Mouse (Mus musculus): ENCODE measurements around the gene Tcl1b2. TPM values are rescaled to one million over a fixed set of nuclear protein-coding genes. Genes with fewer than 3 reads are reported as not detected.
"Not testable (repeated sequence)": the region's sequence is repeated elsewhere in the genome, so short reads cannot be mapped to it uniquely, and the experiment has no call there.

The Tcl1b2 gene
- polyA plus RNA-seq, 1 experiment from 2014 or later: not detected

DNA sequence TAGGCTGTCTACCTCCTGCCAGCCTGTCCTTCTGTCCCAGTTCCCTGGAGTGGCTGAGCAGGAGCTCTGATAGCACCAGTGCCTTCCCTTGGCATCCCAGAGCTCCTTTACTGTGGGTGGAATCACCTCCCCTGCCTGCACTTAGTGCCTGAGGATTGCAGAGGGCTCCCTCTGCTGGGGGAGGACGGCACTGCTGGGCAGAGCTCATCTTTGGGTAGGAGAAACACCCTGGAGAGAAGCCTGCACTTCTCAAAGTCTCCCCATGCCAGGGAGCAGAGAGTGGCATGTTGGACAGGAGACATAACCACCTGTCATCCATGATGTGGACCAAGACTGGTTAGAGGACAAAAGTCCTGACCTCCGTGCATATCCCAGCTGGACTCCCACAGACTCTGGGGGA lies 43.2 kb downstream of the Tcl1b2 start:
- H3K9ac ChIP-seq (ENCODE audit: low read depth, low read length); H3K27me3 ChIP-seq (ENCODE audit: control insufficient read depth, insufficient read depth, low read depth, low read length); H3K4me3 ChIP-seq (ENCODE audit: low read depth, low read length); H3K27ac ChIP-seq (ENCODE audit: low read length); H3K9me3 ChIP-seq (replicated peaks; ENCODE audit: control insufficient read depth, low read length, poor library complexity, severe bottlenecking); H3K4me1 ChIP-seq (ENCODE audit: control insufficient read depth, insufficient read depth, low read length); ATAC-seq; H3K4me2 ChIP-seq (ENCODE audit: low read length); H3K36me3 ChIP-seq (ENCODE audit: control insufficient read depth, insufficient read depth, low read length): not testable (repeated sequence)
- WGBS: 49% methylated on average over 2 of the region's 2 CpGs

DNA sequence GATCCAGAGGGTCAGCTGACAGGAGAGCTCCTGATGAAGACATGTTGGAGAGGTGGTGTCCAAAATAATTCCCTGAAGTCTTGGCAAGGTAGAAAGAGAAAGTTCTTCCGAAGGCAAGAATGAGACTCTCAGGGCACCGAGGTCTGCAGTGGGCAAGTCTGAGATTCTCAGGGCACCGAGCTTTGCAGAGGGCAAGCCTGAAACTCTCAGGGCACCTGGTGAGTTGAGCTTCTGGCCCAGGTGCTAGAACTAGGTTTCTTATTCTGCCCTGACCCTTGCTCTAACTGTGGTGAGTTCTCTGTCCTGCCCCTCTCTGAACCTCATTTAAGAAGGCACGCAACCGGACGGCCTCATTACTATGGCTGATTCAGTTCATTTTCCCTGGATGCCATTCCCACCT lies 44.9 kb downstream of the Tcl1b2 start, which contains the start of gene Tcl1b3:
Tcl1b3 (plus strand) TSS at position 301 of the 400 bp plus-strand sequence.
- not testable (repeated sequence) for H3K9ac ChIP-seq (ENCODE audit: low read depth, low read length); H3K27ac ChIP-seq (ENCODE audit: low read length); H3K36me3 ChIP-seq (ENCODE audit: control insufficient read depth, insufficient read depth, low read length); H3K9me3 ChIP-seq (replicated peaks; ENCODE audit: control insufficient read depth, low read length, poor library complexity, severe bottlenecking); H3K4me3 ChIP-seq (ENCODE audit: low read depth, low read length); H3K4me1 ChIP-seq (ENCODE audit: control insufficient read depth, insufficient read depth, low read length); H3K27me3 ChIP-seq (ENCODE audit: control insufficient read depth, insufficient read depth, low read depth, low read length); ATAC-seq; H3K4me2 ChIP-seq (ENCODE audit: low read length)
- 94% methylated on average over 6 of the region's 6 CpGs for WGBS

DNA sequence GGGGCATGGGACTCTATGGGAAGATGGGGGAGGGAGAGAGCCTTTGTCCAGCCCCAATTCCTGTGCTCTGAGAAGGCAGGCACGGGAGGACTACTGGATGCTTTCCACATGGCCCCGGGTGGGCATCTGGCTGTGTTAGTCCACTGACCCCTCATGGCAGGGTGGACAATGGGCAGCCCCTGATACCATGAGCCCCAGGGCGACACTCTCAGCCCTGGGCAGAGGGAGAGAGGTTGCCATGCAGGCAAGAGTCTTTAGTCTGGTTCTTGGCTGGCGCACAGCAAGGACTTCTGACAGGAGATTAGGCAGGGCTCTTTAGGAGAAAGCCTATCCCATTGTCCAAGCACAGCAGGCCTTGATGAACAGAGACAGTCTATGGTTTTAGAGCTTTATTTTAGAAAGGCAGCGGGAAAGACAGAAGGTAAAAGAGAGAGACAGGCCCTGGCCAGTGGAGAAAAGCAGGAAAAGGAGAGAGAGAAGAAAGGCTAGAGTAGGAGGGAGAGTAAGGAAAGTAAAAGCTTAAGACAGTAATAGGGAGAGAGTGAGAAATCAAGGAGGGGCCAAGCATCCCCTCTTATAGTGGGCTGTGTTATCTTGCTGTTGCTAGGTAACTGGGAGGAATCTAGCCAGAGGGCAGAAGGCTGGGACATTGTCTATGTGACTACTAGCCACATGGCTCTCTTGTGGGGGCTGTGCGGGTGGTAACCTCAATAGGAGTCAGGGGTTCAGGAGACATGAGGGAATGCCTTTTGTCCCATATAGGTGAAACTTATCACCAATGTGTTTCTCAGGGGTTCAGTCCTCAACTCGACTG lies 54.1 kb downstream of the Tcl1b2 start:
- not testable (repeated sequence) for H3K36me3 ChIP-seq (ENCODE audit: control insufficient read depth, insufficient read depth, low read length); H3K4me1 ChIP-seq (ENCODE audit: control insufficient read depth, insufficient read depth, low read length); H3K9me3 ChIP-seq (replicated peaks; ENCODE audit: control insufficient read depth, low read length, poor library complexity, severe bottlenecking); H3K4me3 ChIP-seq (ENCODE audit: low read depth, low read length); H3K27ac ChIP-seq (ENCODE audit: low read length); H3K27me3 ChIP-seq (ENCODE audit: control insufficient read depth, insufficient read depth, low read depth, low read length); H3K4me2 ChIP-seq (ENCODE audit: low read length); H3K9ac ChIP-seq (ENCODE audit: low read depth, low read length)
- 17% methylated on average over 7 of the region's 7 CpGs for WGBS
- ATAC-seq: 0 out of 2 replicates have a peak, but pooled peaks have one; percentile 36

DNA sequence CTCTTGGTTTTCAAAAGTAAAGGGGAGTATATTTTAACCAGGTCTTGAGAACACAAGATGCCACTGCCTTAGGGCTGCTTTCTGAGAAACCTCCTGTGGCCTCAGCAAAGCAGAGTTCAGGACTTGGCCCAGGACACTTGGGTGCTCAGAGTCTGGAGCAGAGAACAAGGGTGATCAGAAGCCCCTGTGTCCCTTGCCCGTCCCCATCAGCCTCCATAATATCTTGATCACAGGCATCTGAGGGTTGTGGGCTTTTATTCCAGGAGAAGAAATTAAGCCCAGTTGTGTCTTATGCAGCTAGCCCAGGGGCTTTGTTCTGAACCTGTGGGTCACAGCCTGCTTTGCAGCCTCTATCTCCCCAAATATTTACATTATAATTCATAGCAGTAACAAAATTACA lies 55.8 kb downstream of the Tcl1b2 start, which contains the start of gene Tcl1b4:
Tcl1b4 (plus strand) TSS at position 301 of the 400 bp plus-strand sequence.
- H3K4me2 ChIP-seq (ENCODE audit: low read length); H3K27me3 ChIP-seq (ENCODE audit: control insufficient read depth, insufficient read depth, low read depth, low read length); ATAC-seq; H3K9me3 ChIP-seq (replicated peaks; ENCODE audit: control insufficient read depth, low read length, poor library complexity, severe bottlenecking); H3K4me3 ChIP-seq (ENCODE audit: low read depth, low read length); H3K36me3 ChIP-seq (ENCODE audit: control insufficient read depth, insufficient read depth, low read length); H3K9ac ChIP-seq (ENCODE audit: low read depth, low read length); H3K4me1 ChIP-seq (ENCODE audit: control insufficient read depth, insufficient read depth, low read length); H3K27ac ChIP-seq (ENCODE audit: low read length): not testable (repeated sequence)
- 92% methylated on average over 1 of the region's 1 CpGs for WGBS

Other genes starting within 250 kb of the Tcl1b2 start
- 0.16 and 0.25 TPM in 2 replicates for gene Syne3, start 136.2 kb upstream of the Tcl1b2 start, polyA plus RNA-seq (2015; fragmentation: Nextera tagmentation; extraction: Ambion mirVana)
- gene Glrx5, start 113.3 kb upstream of the Tcl1b2 start, polyA plus RNA-seq (2015; fragmentation: Nextera tagmentation; extraction: Ambion mirVana): 138 and 154 TPM in 2 replicates
- gene Tcl1b1, start 13.7 kb downstream of the Tcl1b2 start, polyA plus RNA-seq (2015; fragmentation: Nextera tagmentation; extraction: Ambion mirVana): not detected in 2 replicates
- gene Tcl1b5, start 30.3 kb downstream of the Tcl1b2 start, polyA plus RNA-seq (2015; fragmentation: Nextera tagmentation; extraction: Ambion mirVana): not detected in 2 replicates
- not detected in 2 replicates for gene Tcl1b3, start 45.0 kb downstream of the Tcl1b2 start, polyA plus RNA-seq (2015; fragmentation: Nextera tagmentation; extraction: Ambion mirVana)
- gene Tcl1b4, start 55.9 kb downstream of the Tcl1b2 start, polyA plus RNA-seq (2015; fragmentation: Nextera tagmentation; extraction: Ambion mirVana): not detected in 2 replicates
- not detected in 2 replicates for gene Tcl1, start 76.8 kb downstream of the Tcl1b2 start, polyA plus RNA-seq (2015; fragmentation: Nextera tagmentation; extraction: Ambion mirVana)
- 19.7 and 23.4 TPM in 2 replicates for gene Tunar, start 187.9 kb downstream of the Tcl1b2 start, polyA plus RNA-seq (2015; fragmentation: Nextera tagmentation; extraction: Ambion mirVana)

All from midbrain, embryonic 16.5 days (tissue).